Mouse (Mus musculus) embryo, embryonic 10.5 days (tissue): ENCODE data around the gene Dusp3.

Experiments
- DNase-seq: peaks from one replicate; pipeline ENCODE4 v3.0.0-alpha.2; 2015; ENCODE audit warnings: low spot score

Dusp3 gene

GRCm38 (mm10) chr11:101986913-101987312, at the start of gene Dusp3:
Gene Dusp3 (minus strand): TSS chr11:101987013.
- DNase-seq: no peak

DNA sequence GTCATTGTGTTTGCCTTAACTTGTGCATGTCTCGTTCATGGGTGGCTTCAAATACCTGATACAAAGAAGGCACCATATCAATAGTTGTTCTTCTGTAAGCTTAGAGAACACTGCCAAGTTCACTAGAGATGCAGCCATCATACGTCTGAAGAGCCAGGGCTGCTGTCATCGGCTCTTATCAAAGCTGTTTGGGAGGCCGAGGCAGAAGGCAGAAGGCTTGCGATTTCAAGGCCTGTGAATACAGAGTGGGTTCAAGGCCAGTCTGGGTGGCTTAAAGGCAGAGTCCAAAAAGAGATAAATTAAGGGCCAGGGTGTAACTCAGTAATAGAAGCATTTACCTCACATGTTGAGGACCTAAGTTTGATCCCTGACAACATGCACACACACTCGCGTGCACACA, 49.5 kb upstream of the Dusp3 start:
- no peak for DNase-seq

GRCm38 (mm10) chr11:102035456-102035960, 48.7 kb upstream of the Dusp3 start:
- no peak for DNase-seq

GRCm38 (mm10) chr11:102034887-102035286, 48.1 kb upstream of the Dusp3 start:
- no peak for DNase-seq

DNA sequence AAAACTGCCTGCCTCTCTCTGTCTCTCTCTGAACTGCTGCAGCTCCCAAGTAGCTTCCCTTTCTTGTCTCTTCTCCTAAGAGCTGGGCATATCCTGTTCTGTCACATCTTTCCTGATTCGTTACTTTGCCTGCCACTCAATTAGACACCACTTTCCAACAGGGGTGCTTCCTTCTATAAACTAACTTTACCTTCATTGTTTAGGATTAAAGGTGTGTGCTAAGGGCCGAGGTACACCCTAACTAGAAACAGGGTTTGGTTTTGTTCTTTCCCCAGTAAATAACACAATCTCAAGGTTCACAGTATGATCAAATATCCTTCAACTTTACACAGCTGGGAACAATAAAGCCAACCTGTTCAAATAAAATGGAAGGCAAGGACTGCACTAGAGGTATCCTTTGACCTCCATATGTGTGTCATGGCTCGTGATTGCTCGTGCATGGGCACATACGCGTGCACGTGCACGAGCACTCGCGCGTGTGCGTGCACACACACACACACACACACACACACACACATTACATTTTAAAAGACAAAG, 46.3 kb upstream of the Dusp3 start:
- no peak for DNase-seq

GRCm38 (mm10) chr11:102031149-102031548, 44.3 kb upstream of the Dusp3 start:
- DNase-seq: no peak

DNA sequence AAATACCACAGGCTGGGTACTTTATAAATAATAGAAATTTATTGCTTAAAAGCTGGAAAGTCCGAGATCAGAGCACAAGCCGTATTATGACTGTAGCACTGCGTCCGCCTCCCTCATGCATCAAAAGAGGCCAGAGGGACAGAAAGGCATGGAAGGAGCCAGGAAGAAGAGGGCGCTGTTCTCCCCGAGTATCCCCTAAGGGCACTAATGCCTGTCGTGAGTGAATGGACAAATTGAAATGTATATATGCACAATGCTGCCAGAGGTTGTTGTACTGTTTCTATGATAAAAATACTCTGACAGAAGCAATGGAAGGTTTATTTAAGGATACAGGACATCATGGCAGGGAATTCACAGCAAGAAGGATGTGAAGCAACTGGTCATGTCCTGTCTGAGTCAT, 43.2 kb upstream of the Dusp3 start:
- DNase-seq: no peak

GRCm38 (mm10) chr11:102029304-102029703, 42.5 kb upstream of the Dusp3 start:
- no peak for DNase-seq

- DNase-seq: no peak
Measured at GRCm38 (mm10) chr11:102028087-102028816, 41.4 kb upstream of the Dusp3 start, which contains the start of gene Mpp3. Gene Mpp3 (minus strand): TSS chr11:102028461.

GRCm38 (mm10) chr11:102027361-102028017, 40.7 kb upstream of the Dusp3 start:
- peak; percentile 53 for DNase-seq

DNA sequence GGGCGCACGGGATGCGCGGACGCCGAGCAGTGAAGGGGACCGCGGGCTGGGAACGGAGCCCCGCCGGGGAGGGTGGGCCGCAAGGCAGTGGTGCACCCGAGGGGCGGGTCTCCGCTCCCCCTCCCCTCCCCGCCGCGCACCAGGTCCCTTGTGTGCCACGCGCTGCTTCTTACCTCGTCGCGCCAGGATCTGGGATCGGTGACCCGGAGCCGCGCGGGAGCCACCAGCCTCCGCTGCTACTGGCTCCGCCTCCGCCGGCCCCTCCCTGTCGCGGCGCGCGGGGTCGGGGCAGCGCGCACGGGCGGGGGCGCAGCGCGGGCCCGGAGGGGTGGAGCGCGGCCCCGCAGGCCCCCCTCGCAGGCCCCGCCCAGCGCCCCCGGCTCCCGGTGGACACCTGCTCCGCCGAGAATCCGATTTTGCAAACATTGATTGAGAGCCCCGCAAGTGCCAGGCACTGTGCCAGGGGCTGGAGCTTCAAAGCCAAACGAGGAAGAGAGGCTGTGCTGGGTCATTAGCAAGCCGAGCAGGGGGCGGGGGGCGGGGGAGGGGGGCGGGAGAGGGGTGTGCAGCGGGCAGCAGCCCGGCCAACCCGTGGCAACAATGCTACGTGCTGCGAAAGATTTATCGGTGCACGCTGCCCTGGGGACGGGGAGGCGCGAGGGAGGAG, 40.0 kb upstream of the Dusp3 start:
- DNase-seq: peak; percentile 87

- DNase-seq: peak; percentile 54
Measured at GRCm38 (mm10) chr11:102025991-102026660, 39.3 kb upstream of the Dusp3 start.

- no peak for DNase-seq
Measured at GRCm38 (mm10) chr11:102025354-102025753, 38.5 kb upstream of the Dusp3 start.

DNA sequence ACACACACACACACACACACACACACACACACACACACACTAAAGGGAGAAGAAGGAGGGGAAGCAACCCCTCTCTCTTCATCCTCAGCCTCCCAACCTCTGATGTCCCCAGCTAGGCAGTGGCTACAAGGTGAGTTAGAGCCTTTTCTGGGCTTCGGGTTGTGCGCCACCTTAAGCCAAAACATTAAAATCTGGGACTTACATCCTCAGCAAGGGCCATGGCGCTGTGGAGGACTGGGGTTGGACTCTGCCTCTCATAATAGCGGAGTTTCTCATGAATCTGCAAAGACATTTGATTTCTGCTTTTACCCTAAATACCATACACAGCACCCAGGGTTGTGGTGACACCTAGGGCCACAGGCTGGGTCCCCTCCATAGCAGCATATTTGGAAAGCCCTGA, 38.1 kb upstream of the Dusp3 start:
- no peak for DNase-seq

DNA sequence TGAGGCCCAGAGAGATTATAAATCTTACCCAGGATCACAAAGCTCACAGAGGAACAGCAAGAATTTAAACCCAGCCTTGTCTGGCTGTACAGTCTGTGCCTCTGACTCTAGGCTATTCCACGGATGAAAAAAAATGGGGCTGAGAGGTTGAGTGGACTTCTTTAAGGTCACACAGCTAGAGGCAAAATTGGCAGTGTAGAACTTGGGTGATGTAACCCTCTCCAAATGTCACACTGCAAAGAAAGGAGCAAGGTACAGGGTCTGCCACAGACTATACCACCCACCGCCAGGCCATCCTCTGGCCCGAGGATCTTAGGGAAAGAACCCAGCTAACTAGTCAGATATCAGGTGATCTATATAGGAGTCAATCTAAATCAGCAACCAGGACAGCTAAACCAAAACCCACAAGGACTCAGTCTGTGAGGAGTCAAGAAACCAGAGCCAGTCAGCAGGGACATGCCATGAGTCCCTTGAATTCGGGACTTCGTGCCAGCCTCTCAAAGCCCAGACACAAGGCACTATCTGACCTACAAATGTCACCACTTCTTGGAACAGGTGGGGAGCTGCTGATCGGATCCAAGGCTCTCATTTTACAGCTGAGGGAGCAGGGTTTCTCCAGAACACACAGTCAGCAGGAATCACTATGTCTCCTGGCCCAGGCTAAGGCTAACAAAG, 37.4 kb upstream of the Dusp3 start:
- no peak for DNase-seq

DNA sequence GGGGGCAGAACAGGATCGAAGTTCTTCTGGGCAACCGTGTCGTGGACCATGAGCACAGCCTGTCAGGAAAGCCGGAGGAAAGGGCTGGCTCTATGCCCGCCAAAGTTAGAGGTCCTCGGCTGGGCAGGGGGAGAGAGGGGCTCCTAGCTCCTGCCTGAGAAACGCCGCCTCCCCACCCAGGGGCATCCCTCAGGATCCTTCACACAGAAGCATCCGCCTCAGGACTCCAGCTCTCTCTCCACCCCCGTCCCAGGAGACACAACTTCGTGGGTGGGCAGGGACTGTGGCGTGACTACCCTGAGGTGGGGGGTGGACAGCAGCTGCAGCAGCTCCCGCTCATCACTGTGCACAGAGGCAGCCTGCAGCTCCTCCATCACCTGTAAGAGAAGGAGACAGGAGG, 36.6 kb upstream of the Dusp3 start:
- DNase-seq: no peak

GRCm38 (mm10) chr11:102021196-102021595, 34.4 kb upstream of the Dusp3 start:
- no peak for DNase-seq

DNA sequence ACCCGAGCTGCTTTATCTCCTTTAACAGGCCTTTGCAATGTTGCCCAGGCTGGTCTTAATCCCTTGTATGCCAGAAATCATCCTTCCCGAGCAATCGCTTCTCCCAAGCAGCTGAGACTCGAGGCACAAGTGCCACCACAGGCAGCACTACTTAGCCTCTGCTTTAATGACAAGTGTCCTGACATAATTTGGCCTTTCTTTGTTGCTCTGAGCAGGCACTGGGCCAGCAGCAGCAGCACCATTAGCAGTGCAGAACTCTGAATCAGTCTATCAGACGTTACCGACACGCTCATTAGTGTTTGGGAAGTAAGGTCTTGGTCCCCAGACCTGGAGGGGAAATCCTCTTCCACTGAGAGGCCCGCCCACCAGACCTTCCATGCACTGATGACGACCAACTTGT, 32.9 kb upstream of the Dusp3 start:
- DNase-seq: no peak

GRCm38 (mm10) chr11:102016136-102016535, 29.3 kb upstream of the Dusp3 start:
- DNase-seq: no peak

DNA sequence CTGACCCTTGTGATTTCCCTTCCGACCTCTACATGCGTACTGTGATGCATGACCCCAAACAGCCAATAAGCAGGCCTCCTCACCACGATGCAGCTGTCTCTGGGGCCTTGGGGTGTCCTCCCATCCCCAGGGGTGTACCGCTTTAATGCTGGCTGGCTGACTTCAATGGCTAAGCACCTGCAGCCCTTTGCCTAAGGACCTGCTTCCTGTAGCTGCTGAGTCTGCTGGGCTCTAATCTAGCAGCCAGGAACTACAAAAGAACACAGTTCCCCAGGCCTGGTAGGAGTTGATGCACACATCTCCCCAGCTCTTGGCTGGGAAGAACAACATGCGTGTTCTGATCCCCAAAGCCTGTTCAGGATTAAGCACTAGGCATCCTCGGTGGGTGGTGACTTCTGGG, 28.7 kb upstream of the Dusp3 start:
- DNase-seq: no peak

DNA sequence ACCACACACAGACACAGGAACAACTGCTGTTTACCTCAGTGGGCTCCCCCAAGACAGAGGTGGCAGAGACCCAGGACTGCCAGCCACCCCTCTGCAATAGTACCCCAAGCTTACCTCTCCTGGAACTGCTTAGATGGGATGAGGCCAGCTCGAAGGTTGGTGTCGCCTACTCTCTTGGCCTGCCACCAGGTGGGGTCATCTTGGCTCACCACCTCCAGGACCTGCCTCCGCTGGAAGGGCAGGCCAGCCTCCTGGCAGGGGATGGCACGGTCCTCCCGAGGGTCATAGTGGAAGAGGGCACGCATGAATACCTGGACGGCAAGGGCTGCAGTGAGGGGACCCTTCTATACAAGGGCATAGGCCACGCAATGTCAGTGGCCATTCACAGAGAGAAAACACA, 26.4 kb upstream of the Dusp3 start:
- no peak for DNase-seq

GRCm38 (mm10) chr11:102011510-102011909, 24.7 kb upstream of the Dusp3 start:
- DNase-seq: no peak
